Mouse (Mus musculus) megakaryocyte, embryonic 14.5 days (primary cell): ENCODE measurements around the gene Nudcd2.

ENCODE experiments used
- FLI1 ChIP-seq: IDR thresholded peaks from 2 replicates; pipeline ENCODE4 v1.6.1; 2012; ENCODE audit warnings: low read length, inconsistent platforms, mixed read lengths
- GATA1 ChIP-seq: IDR thresholded peaks from 3 replicates; pipeline ENCODE4 v1.6.1; 2012; ENCODE audit warnings: mixed read lengths, low read length, inconsistent platforms, borderline replicate concordance

- TF ChIP-seq GATA1, result no peak
- TF ChIP-seq FLI1, result no peak
Observed at GRCm38 (mm10) chr11:40746361-40746760, 12.9 kb downstream of the Nudcd2 start.
